Mouse (Mus musculus): Measurements from ENCODE around the gene Cox11. TPM values are rescaled to one million over a fixed set of nuclear protein-coding genes. Genes with fewer than 3 reads are reported as not detected.

The Cox11 gene
- polyA plus RNA-seq, 1 experiment from 2014 or later: 23.6 TPM

DNA sequence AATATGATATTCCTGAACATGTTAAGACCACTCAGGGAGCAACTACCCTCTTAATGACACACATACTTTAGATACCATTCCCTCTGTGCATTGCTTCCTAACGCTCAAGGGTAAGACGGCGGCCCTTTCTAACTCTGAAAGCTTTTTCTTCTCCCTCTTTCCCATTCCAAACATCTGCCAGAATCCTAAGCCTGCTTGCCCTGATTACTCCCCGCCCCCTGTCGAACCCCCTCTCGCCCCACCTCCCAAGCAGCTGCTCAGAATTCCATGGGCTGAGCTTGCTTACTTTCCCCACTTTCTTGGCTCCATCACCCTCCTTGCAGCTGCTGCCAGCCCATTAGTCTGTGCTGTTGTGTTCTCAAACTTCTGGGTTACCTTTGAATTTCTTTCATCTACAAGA lies 27.2 kb downstream of the Cox11 start:
- Histone ChIP-seq H3K27ac (replicated peaks) (peak overlapping the region; percentile 75), H3K27me3 (ENCODE audit: control insufficient read depth, insufficient read depth, low read length) (no peaks in the 10 kb centered on the region), H3K4me2 (replicated peaks; ENCODE audit: low read depth) (peak overlapping the region; percentile 40), H3K4me3 (ENCODE audit: low read depth, low read length) (no peak overlapping the region), H3K4me1 (replicated peaks; ENCODE audit: control insufficient read depth, insufficient read depth) (peaks cover 11% of the 10 kb centered on the region; the same call in 1 of the 2 replicates), H3K9ac (ENCODE audit: low read length) (no peak overlapping the region), H3K36me3 (ENCODE audit: control insufficient read depth, insufficient read depth, low read length) (0 out of 2 replicates have a peak, but pooled peaks cover 5% of the 10 kb centered on the region), H3K9me3 (ENCODE audit: control insufficient read depth, low read length) (no peaks in the 10 kb centered on the region)
- TF ChIP-seq CTCF (IDR thresholded peaks at IDR 0.05; ENCODE audit: low read depth): no peak
- TF ChIP-seq EP300 (optimal IDR thresholded peaks at IDR 0.05): no peak
- peak; percentile 47 for DNase-seq (ENCODE audit: low spot score)
- ATAC-seq (ENCODE audit: low FRiP score, low TSS enrichment): no peak
- WGBS: 14% methylated on average over 6 of the region's 6 CpGs

DNA sequence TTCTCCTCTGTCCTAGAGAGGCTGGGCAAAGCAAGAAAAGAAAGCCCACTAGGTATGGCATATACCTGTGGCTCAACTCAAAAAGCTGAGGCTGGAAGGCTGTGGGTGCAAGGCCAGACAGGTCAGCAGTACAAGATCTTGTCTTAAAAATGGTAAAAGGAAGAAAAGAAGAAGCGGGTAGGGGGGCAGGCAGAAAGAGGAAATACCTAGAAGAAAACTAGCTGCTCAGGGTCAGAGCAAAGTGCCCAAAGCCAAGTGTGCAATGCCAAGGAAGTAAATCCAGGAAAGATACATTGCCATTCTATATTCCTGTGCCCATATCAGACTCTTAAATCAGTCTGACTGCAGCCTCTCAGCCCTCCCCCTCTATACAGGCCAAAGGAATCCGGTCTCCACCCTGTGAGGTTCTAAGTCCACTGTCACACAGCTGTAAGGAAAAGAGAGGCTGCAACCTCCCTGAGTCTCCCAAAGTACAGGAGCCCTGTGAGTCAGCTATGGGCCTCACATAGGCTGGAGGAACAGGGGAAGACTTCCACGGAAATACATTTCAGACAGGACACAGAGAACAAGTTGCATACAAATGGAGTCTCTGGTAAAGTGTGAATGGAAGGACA lies 28.3 kb downstream of the Cox11 start:
- Histone ChIP-seq H3K9ac (ENCODE audit: low read length) (no peak overlapping the region), H3K27ac (replicated peaks) (peak overlapping the region; percentile 76), H3K4me2 (replicated peaks; ENCODE audit: low read depth) (no peak overlapping the region), H3K4me3 (ENCODE audit: low read depth, low read length) (no peak overlapping the region), H3K27me3 (ENCODE audit: control insufficient read depth, insufficient read depth, low read length) (no peaks in the 10 kb centered on the region), H3K9me3 (ENCODE audit: control insufficient read depth, low read length) (no peaks in the 10 kb centered on the region), H3K4me1 (replicated peaks; ENCODE audit: control insufficient read depth, insufficient read depth) (peaks cover 11% of the 10 kb centered on the region; the same call in 1 of the 2 replicates), H3K36me3 (ENCODE audit: control insufficient read depth, insufficient read depth, low read length) (no peaks in the 10 kb centered on the region)
- ATAC-seq (ENCODE audit: low FRiP score, low TSS enrichment) (peak; percentile 88), DNase-seq (ENCODE audit: low spot score) (peak; percentile 31)
- no peak for TF ChIP-seq EP300 (optimal IDR thresholded peaks at IDR 0.05)
- TF ChIP-seq CTCF (IDR thresholded peaks at IDR 0.05; ENCODE audit: low read depth): no peak
- WGBS: 41% methylated on average over 3 of the region's 3 CpGs

DNA sequence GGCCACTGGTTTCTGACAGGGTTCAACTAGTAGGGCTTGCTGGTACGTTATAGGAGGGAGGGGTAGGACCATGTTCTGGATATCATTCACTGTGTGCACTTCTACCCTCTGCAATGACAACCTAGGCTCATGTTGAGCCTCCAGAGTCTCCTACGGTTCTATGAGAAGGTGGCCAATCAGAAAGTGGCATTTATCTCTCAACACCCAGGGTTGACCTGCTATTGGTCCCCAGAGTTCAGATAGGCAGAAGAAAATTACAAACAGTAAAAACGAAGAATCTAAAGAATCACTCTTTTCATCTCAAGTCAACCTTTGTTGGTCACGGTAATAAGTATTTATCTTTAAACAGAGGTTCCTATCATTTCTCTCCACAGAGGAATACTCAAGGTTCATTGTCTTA lies 28.9 kb downstream of the Cox11 start:
- Histone ChIP-seq H3K4me3 (ENCODE audit: low read depth, low read length) (no peak overlapping the region), H3K9me3 (ENCODE audit: control insufficient read depth, low read length) (no peaks in the 10 kb centered on the region), H3K36me3 (ENCODE audit: control insufficient read depth, insufficient read depth, low read length) (no peaks in the 10 kb centered on the region), H3K27ac (replicated peaks) (peak overlapping the region; percentile 76), H3K27me3 (ENCODE audit: control insufficient read depth, insufficient read depth, low read length) (no peaks in the 10 kb centered on the region), H3K4me2 (replicated peaks; ENCODE audit: low read depth) (no peak overlapping the region), H3K9ac (ENCODE audit: low read length) (no peak overlapping the region), H3K4me1 (replicated peaks; ENCODE audit: control insufficient read depth, insufficient read depth) (peaks cover 11% of the 10 kb centered on the region; the same call in 1 of the 2 replicates)
- WGBS: 75% methylated on average over 4 of the region's 4 CpGs
- ATAC-seq (ENCODE audit: low FRiP score, low TSS enrichment): no peak
- no peak for TF ChIP-seq CTCF (IDR thresholded peaks at IDR 0.05; ENCODE audit: low read depth)
- DNase-seq (ENCODE audit: low spot score): no peak

DNA sequence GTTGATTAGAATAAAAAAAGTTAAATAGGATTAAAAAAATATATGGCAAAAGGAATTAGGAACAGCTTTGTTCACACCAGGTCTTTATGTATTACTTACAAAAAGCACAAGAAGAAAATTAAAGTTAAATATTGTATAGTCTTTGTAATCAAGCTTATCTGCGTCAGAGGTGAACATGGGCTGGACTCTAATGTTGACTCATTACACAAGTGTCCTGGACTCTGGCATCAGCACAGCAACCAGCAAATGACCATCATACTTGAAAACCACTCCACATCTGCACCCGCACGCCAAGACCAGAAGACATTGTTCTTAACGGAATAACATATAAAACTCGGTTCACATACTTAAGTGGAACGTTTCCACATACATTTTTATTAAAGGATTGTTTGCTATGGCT lies 29.4 kb downstream of the Cox11 start:
- Histone ChIP-seq H3K27ac (replicated peaks) (no peak overlapping the region), H3K9me3 (ENCODE audit: control insufficient read depth, low read length) (no peaks in the 10 kb centered on the region), H3K27me3 (ENCODE audit: control insufficient read depth, insufficient read depth, low read length) (no peaks in the 10 kb centered on the region), H3K4me3 (ENCODE audit: low read depth, low read length) (no peak overlapping the region), H3K4me1 (replicated peaks; ENCODE audit: control insufficient read depth, insufficient read depth) (peaks cover 11% of the 10 kb centered on the region; the same call in 1 of the 2 replicates), H3K4me2 (replicated peaks; ENCODE audit: low read depth) (no peak overlapping the region), H3K9ac (ENCODE audit: low read length) (no peak overlapping the region), H3K36me3 (ENCODE audit: control insufficient read depth, insufficient read depth, low read length) (no peaks in the 10 kb centered on the region)
- ATAC-seq (ENCODE audit: low FRiP score, low TSS enrichment) (no peak), DNase-seq (ENCODE audit: low spot score) (peak; percentile 22)
- TF ChIP-seq EP300 (optimal IDR thresholded peaks at IDR 0.05) (no peak), CTCF (IDR thresholded peaks at IDR 0.05; ENCODE audit: low read depth) (no peak)
- WGBS: 73% methylated on average over 6 of the region's 6 CpGs

DNA sequence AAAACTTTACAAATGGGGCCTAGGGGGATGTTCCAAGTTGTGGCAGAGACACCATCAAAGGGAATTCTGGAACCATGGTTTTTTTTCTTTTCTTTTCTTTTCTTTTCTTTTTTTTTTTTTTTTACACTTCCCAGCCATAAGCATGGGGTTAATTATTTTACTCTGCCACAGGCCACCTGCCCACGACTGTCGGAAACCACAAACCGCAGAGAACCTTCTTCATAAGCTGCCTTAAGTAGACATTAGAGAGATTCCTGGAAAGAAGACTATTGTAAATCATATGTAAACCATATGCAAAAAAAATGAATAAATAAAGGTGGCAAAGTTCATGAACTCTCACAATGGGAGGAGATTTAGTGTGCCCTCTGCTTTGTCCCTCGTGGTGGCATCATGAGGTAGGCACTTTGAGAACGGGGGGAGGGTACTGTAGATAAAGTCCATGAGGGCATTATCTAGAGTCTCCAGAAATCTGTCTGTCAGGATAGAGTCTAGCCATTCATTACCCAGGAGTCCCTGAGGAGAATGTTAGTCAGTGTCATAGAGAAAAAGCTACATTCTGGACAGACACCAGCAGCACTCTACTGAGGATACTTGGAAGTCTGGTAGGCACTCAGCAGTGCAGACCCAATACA lies 37.6 kb downstream of the Cox11 start:
- no peaks in the 10 kb centered on the region for H3K36me3 ChIP-seq (ENCODE audit: control insufficient read depth, insufficient read depth, low read length)
- H3K9me3 ChIP-seq (ENCODE audit: control insufficient read depth, low read length): no peaks in the 10 kb centered on the region
- 68% methylated on average over 5 of the region's 5 CpGs for WGBS
- no peaks in the 10 kb centered on the region for H3K27me3 ChIP-seq (ENCODE audit: control insufficient read depth, insufficient read depth, low read length)
- ATAC-seq (ENCODE audit: low FRiP score, low TSS enrichment) (no peak), DNase-seq (ENCODE audit: low spot score) (no peak)
- TF ChIP-seq EP300 (optimal IDR thresholded peaks at IDR 0.05): no peak
- no peak for TF ChIP-seq CTCF (IDR thresholded peaks at IDR 0.05; ENCODE audit: low read depth)
- H3K4me3 ChIP-seq (ENCODE audit: low read depth, low read length): no peak overlapping the region
- H3K4me2 ChIP-seq (replicated peaks; ENCODE audit: low read depth): no peak overlapping the region
- H3K9ac ChIP-seq (ENCODE audit: low read length): no peak overlapping the region
- H3K4me1 ChIP-seq (replicated peaks; ENCODE audit: control insufficient read depth, insufficient read depth): no peaks in the 10 kb centered on the region
- no peak overlapping the region for H3K27ac ChIP-seq (replicated peaks)

DNA sequence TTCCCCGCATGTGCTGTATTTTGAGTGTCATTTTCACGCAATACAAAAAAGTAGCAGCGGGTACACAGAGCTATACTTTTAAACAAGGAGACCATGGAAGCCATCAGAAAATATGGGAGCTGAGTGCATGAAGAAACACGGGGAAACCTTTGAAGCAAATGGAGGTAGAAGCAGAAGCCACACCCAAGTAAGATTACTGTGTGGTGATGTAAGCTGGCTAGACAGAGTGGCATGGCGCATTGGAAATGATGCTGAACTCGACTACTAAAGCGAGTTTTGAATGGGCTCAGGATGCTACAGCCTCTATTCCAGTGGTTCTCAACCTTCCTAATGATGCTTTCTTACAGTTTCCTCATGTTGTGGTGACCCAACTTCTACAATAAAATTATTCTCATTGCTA lies 39.1 kb downstream of the Cox11 start:
- Histone ChIP-seq H3K4me3 (ENCODE audit: low read depth, low read length) (no peak overlapping the region), H3K4me2 (replicated peaks; ENCODE audit: low read depth) (no peak overlapping the region), H3K9ac (ENCODE audit: low read length) (no peak overlapping the region), H3K9me3 (ENCODE audit: control insufficient read depth, low read length) (no peaks in the 10 kb centered on the region), H3K27ac (replicated peaks) (no peak overlapping the region), H3K27me3 (ENCODE audit: control insufficient read depth, insufficient read depth, low read length) (no peaks in the 10 kb centered on the region), H3K4me1 (replicated peaks; ENCODE audit: control insufficient read depth, insufficient read depth) (no peaks in the 10 kb centered on the region), H3K36me3 (ENCODE audit: control insufficient read depth, insufficient read depth, low read length) (no peaks in the 10 kb centered on the region)
- DNase-seq (ENCODE audit: low spot score) (no peak), ATAC-seq (ENCODE audit: low FRiP score, low TSS enrichment) (no peak)
- TF ChIP-seq CTCF (IDR thresholded peaks at IDR 0.05; ENCODE audit: low read depth) (no peak), EP300 (optimal IDR thresholded peaks at IDR 0.05) (no peak)
- 92% methylated on average over 7 of the region's 7 CpGs for WGBS

All from stomach, postnatal 0 days (tissue).